Mouse (Mus musculus): ENCODE results near the gene Armcx4.
"Not testable (repeated sequence)": the region's sequence is repeated elsewhere in the genome, so short reads cannot be mapped to it uniquely, and the experiment has no call there.

Gene Armcx4

GRCm38 (mm10) chrX:134686267-134686666 lies at the start of gene Armcx4:
Gene Armcx4 (plus strand): TSS chrX:134686519.
- peak; percentile 53 for DNase-seq (ENCODE audit: low read depth, low spot score)

- DNase-seq (ENCODE audit: low read depth, low spot score) = no peak
Measured at GRCm38 (mm10) chrX:134641000-134641760, 45.1 kb upstream of the Armcx4 start.

GRCm38 (mm10) chrX:134646338-134646737 lies 40.0 kb upstream of the Armcx4 start:
- no peak for DNase-seq (ENCODE audit: low read depth, low spot score)

- no peak for DNase-seq (ENCODE audit: low read depth, low spot score)
Measured at GRCm38 (mm10) chrX:134647421-134647820, 38.9 kb upstream of the Armcx4 start.

GRCm38 (mm10) chrX:134648031-134648692 lies 38.2 kb upstream of the Armcx4 start:
- peak; percentile 60 for DNase-seq (ENCODE audit: low read depth, low spot score)

DNA sequence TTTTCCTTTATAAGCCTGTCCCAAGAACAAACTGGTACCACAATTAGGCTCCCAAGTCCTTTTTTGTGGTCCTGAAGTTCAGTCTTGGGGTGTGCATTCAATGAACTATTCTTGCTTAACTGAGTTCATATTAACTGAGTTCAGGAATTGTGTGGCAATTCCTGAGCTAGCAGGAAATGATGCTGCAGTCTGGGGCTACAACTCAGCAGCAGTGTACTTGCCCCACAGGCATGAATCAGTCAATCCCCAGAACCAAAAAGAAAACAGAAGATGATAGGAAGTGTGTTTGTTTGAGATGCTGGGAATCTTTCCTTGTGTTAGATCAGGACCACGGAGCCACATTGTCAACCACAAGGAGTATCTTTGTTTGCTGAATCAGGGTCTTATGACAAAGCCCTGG lies 34.3 kb upstream of the Armcx4 start:
- no peak for DNase-seq (ENCODE audit: low read depth, low spot score)

DNA sequence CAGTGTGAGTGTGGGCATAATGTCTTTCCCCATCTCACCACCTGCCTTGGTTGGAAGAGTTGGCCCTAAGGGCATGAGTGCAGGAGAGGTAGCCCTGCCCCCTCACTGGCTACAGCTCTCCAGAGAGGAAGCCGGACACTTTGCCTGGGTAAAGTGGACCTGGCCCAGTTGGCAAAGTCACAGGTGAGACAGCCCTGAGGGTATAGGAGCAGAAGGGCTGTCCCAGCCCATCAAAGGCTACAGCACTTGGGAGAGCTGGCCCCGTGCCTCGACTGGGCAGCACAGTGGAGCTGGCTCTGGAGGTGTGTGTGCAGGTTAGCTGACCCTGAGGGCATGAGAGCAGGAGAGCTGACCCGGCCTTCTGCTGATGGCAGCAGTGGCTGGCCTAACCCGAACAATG lies 24.7 kb upstream of the Armcx4 start:
- no peak for DNase-seq (ENCODE audit: low read depth, low spot score)

- DNase-seq (ENCODE audit: low read depth, low spot score) = no peak
Measured at GRCm38 (mm10) chrX:134675022-134675421, 11.3 kb upstream of the Armcx4 start.

DNA sequence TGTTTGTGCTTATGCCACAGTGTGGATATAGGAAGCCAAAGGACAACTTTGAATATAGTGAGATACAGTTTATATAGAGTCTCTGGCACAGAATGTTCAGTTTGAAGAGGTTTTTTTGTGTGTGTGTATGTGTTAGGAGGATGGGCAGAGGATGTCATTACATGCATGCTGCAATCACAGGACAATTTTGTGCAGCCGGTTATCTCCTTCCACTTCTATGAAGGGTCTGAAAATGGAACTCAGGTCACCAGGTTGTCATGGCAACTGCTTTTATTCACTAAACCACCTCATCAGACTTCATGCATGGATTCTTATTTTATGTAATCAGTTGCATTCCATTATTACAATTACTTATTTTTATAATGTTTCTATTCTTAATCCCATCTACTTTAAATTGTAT lies 10.4 kb upstream of the Armcx4 start:
- DNase-seq (ENCODE audit: low read depth, low spot score) = no peak

DNA sequence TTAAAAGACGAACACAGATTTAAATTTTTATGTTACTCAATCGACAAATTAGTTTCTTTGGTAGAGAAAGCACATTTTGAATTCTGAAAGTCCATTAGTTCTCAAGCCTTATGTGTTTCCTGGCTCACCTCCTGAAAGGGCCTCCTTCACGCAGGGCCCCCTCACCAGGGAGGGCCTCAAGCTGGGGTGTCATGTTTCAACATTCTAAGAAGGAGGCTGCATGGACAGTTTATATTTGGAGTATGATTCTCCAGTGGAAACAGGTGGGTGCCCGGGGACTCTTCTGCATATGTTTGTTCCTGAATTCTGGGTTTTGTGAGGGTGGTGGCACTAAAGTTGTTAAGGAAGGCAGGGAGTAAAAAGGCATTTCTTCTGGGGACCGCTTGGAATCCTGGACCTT lies 1.4 kb upstream of the Armcx4 start:
- no peak for DNase-seq (ENCODE audit: low read depth, low spot score)

- no peak for DNase-seq (ENCODE audit: low read depth, low spot score)
Measured at GRCm38 (mm10) chrX:134686739-134687171, 436 bp downstream of the Armcx4 start.

DNA sequence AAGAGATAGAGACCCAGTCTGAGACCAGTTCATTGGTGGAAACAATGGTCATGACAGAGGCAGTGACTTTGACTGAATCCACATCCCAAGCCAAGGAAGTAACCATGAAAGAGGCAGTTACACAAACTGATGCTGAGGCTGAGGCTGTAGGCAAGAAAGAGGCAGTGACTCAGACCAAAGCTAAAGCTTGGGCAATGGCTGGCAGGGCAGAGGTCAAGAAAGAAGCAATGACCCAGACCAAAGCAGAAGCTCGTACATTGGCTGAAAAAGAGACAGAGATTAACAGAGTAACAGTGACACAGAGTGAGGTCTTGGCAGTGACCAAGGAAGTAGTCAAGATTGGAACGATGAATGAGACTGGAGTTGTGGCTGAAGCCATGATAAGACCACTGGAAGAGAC lies 3.4 kb downstream of the Armcx4 start:
- DNase-seq (ENCODE audit: low read depth, low spot score) = no peak

DNA sequence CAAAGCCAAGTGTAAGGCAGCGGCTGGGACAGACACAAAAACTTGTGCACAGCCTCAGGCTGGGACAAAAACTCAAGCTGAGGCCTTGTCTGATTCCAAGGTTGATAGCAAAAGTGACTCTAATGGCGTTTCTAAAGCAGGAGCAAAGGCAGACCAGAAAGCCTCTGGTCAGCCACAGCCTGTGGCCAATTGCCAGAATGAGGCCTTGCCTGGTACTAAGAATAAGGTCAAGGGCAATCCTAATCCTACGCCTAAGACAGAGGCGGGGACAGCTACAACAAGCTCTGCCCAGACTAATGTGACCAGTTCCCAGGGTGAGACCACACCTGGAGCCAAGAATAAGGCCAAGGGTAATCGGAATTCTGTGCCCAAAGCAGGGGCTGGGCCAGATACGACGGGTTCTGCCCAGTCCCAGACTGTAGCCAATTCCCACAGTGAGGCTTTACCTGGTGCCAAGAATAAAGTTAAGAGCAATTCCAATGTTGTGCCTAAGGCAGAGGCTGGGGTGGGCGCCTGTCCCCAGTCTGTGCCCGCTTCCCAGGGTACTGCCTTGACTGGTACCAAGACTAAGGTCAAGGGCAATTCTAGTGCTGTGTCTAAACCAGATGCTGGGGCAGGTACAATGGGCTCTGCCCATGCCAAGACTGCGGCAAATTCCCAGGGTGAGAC lies 4.7 kb downstream of the Armcx4 start:
- DNase-seq (ENCODE audit: low read depth, low spot score) = no peak

DNA sequence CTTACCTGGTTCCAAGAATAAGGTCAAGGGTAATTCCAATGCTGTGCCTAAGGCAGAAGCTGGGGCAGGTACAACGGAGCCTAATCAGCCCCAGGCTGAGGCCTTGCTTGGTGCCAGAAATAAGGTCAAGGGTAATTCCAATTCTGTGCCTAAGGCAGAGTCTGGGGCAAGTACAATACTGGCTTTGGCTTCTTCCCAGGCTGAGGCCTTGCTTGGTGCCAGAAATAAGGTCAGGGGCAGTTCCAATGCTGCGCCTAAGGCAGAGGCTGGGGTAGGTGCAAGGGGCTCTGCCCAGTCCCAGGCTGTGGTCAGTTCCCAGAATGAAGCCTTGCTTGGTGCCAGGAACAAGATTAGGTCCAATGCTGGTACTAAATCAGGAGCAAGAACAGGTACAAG lies 5.2 kb downstream of the Armcx4 start:
- DNase-seq (ENCODE audit: low read depth, low spot score) = no peak

- no peak for DNase-seq (ENCODE audit: low read depth, low spot score)
Measured at GRCm38 (mm10) chrX:134716863-134717262, 30.5 kb downstream of the Armcx4 start.

- peak; percentile 48 for DNase-seq (ENCODE audit: low read depth, low spot score)
Measured at GRCm38 (mm10) chrX:134717752-134718308, 31.5 kb downstream of the Armcx4 start, which contains the start of gene Armcx1. Gene Armcx1 (plus strand): TSS chrX:134717963.

DNA sequence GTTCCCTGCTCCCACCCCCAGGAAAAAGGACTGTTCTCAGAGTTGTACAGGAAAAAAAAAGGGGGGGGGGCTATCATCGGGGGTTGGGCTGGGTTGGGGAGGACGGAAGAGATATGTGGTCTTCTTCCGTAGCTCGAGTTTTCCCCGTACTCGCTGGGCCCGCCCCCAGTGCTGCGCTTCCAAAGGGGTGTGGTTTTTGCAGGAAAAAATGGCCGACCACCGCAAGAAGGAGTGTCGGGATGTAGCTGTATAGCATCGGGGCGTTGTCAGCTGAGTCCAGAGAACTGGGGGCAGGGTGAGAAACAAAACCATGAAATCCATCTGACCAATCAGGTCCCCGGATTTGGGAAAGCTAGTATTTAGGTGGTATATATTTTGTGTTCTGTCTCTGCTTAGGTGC lies 32.2 kb downstream of the Armcx4 start:
- no peak for DNase-seq (ENCODE audit: low read depth, low spot score)

- DNase-seq (ENCODE audit: low read depth, low spot score) = not testable (repeated sequence)
Measured at GRCm38 (mm10) chrX:134723762-134724161, 37.4 kb downstream of the Armcx4 start.

DNA sequence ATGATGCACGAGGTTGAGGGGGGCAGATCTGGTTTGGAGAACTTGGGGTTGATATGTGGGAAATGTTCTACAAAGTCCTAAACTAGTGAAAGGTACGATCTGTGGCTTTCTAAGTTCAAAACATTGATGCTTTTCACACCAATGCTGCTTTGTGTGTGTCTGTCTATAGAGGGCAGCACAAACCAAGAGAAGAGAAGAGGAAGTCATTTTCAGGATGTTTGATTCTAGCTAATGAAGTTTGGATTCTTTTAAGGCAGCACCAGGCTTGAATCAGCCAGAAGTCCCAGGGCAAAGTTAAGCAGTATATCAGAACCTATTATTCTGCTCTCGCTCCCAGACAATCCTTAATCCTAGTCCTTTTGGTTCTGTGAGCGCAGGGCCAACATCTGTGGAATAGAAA lies 43.5 kb downstream of the Armcx4 start:
- DNase-seq (ENCODE audit: low read depth, low spot score) = no peak

- DNase-seq (ENCODE audit: low read depth, low spot score) = no peak
Measured at GRCm38 (mm10) chrX:134737796-134738195, 51.5 kb downstream of the Armcx4 start.

DNA sequence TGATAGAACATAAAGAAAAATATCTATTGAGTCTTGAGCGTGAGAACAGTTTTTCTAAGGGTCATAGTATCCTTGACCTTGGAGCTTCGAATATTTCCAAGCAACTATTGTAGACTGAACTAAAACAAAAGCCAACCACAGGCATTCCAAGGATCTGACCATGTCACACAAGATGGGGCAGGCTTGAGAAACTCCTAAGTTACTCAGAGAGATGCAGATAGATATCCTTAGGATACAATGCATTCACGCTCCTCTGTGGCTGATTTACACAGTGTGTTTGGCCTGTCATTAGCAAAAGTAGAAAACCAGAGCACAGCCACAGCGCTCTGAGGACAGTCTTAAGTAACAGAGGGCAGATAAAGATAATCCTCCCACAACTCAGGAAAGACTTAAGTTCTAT lies 52.8 kb downstream of the Armcx4 start:
- no peak for DNase-seq (ENCODE audit: low read depth, low spot score)

DNA sequence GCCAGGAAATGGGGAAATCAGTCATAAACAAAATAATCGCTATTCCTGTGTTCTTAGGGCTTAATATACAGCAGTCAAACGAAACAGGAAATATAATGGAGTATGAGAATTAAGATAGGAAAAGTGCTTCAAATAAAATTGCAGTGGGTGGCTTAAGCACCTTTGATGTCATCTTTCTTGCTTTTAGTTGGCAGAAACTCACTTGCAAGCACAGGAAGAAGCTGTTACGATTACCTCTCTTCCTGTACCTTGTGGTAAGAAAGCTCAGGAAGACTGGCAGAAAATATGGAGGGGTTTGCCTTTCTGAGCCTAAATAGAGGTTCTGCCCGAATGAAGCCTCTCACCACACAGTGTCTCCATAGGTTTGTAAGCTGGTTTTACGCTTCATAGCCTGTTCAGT lies 55.5 kb downstream of the Armcx4 start:
- DNase-seq (ENCODE audit: low read depth, low spot score) = no peak
